Mouse (Mus musculus) cerebellum, adult 2 months (tissue): Measurements from ENCODE around the gene Itsn2.

Experiments
- CTCF ChIP-seq: fragments of 200-500 bp; IDR thresholded peaks from 2 replicates; pipeline ENCODE4 v1.5.1; 2011; ENCODE audit warnings: low read depth, mild to moderate bottlenecking, control low read depth, low read length, moderate library complexity, borderline replicate concordance; ENCODE audit not compliant: insufficient read depth
- POLR2A ChIP-seq: fragments of 200-500 bp; IDR thresholded peaks from 2 replicates; pipeline ENCODE4 v1.6.1; 2011; ENCODE audit warnings: low read length, control low read depth, borderline replicate concordance; ENCODE audit not compliant: insufficient read depth

DNA sequence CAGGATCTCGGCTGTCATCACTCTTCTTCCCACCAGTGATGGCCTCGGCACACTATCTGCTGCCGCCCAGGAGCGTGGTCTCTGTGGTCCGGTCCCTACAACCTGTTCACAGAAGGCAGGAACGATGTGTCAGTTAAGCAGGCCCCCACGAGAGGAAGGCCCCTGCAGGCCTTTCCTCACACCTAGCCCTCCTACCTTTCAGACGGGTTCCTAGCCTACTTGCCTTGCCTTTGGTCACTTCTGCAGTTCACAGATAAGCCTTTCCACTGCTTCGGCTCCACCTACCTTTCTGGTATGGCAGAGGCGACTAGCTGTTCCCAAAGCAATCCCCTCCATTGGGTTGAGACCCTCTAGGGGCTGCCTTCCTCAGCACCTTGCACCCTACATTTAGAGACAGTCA, 123.2 kb downstream of the Itsn2 start:
- TF ChIP-seq CTCF (no peak), POLR2A (no peak)
